Mouse (Mus musculus) limb, embryonic 10.5 days (tissue): ENCODE results near the gene Osgin1. TPM values are rescaled to one million over a fixed set of nuclear protein-coding genes. Genes with fewer than 3 reads are reported as not detected.

ENCODE experiments used
- DNase-seq: peaks from one replicate; pipeline ENCODE4 v3.0.0-alpha.2; 2017; ENCODE audit warnings: low spot score
- H3K27ac ChIP-seq: fragments of 300-500 bp; sonication (generic); 2 replicates; pipeline ENCODE4 v1.5.1; 2016; ENCODE audit warnings: mild to moderate bottlenecking
- H3K27me3 ChIP-seq: fragments of 300-500 bp; sonication (generic); 2 replicates; pipeline ENCODE4 v1.6.1; 2016; ENCODE audit warnings: low read depth, mild to moderate bottlenecking; ENCODE audit not compliant: poor library complexity, severe bottlenecking
- H3K36me3 ChIP-seq: fragments of 300-500 bp; sonication (generic); 2 replicates; pipeline ENCODE4 v1.6.1; 2016; ENCODE audit warnings: mild to moderate bottlenecking, moderate library complexity
- H3K4me1 ChIP-seq: fragments of 300-500 bp; sonication (generic); 2 replicates; pipeline ENCODE4 v1.6.1; 2016
- H3K4me3 ChIP-seq: fragments of 300-500 bp; sonication (generic); 2 replicates; pipeline ENCODE4 v1.5.1; 2016; ENCODE audit warnings: mild to moderate bottlenecking, moderate library complexity
- H3K9me3 ChIP-seq: fragments of 300-500 bp; sonication (generic); replicated peaks from 2 replicates; pipeline ENCODE4 v1.6.1; 2016; ENCODE audit warnings: mild to moderate bottlenecking
- WGBS: fragments of 180-500 bp; shearing (Covaris S2); methylation state at CpG from one replicate; pipeline ENCODE4 v1.1.7; 2016; 5-methylcytosine and 5-hydroxymethylcytosine counted together
- polyA plus RNA-seq: library from polyadenylated mRNA; unstranded; fragments of >200 nt; fragmentation: Nextera tagmentation; extraction: Ambion mirVana; gene quantifications from 2 replicates; pipeline ENCODE4 v1.2.1, GENCODE M21; 2016

The Osgin1 gene
- 0.26 and 0.34 TPM in 2 replicates for polyA plus RNA-seq

- DNase-seq: no peak
- Histone ChIP-seq H3K4me3 (no peak within 1 kb of the TSS), H3K27me3 (no peaks in the 10 kb centered on the region), H3K27ac (no peak within 1 kb of the TSS), H3K9me3 (no peaks in the 10 kb centered on the region), H3K36me3 (no peaks in the 10 kb centered on the region), H3K4me1 (peaks cover 19% of the 10 kb centered on the region)
- WGBS: 94% methylated on average over 13 of the region's 13 CpGs
Observed at GRCm38 (mm10) chr8:119433582-119434174, at the start of gene Osgin1. Gene Osgin1 (plus strand): TSS chr8:119434124.

DNA sequence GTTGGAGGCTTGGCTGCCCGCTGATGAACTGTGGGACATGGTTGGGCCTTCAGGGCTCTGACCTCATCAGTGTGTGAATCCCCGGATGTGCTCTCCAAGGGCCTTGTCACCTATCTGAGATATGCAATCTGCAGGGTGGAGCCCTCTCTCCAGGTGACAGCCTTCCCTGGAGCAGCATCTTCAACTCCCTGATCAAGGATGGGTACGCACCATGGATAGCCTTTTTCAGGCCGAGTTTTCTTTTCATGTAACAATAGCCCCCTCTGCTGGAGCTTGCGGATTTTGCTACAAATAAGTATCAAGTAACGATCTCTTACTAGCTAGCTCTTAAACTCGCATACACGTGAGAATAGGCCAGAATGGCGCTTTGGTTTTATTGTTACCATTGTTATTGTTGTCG is 49.4 kb upstream of the Osgin1 start:
- peak; percentile 62 for DNase-seq
- H3K4me1 ChIP-seq: no peaks in the 10 kb centered on the region
- no peaks in the 10 kb centered on the region for H3K36me3 ChIP-seq
- no peak overlapping the region for H3K4me3 ChIP-seq
- no peak overlapping the region for H3K27ac ChIP-seq
- WGBS: 25% methylated on average over 10 of the region's 10 CpGs
- H3K9me3 ChIP-seq: no peaks in the 10 kb centered on the region
- peaks cover 57% of the 10 kb centered on the region for H3K27me3 ChIP-seq

DNA sequence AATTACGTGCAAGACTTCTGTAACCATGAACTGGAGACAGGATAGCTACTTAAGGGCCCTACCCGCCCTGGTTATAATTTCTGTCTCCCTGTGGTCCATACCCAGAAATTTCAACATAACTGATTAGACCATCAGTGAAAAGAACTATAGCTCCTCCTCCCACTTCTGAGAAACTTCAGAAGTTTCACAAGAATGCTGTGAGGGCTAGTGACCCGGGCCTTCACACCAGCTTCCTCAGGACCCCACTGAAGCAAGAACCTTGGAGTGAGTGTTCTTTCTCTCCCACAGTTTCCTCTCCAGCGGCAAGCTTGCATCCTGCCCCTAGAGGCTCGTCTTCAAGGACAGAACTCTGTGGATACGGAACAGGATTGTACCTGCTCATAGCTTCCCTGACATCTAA is 48.1 kb upstream of the Osgin1 start:
- H3K9me3 ChIP-seq: no peaks in the 10 kb centered on the region
- 81% methylated on average over 6 of the region's 6 CpGs for WGBS
- peaks cover 65% of the 10 kb centered on the region for H3K27me3 ChIP-seq

GRCm38 (mm10) chr8:119386988-119387387 is 46.9 kb upstream of the Osgin1 start:
- Histone ChIP-seq H3K36me3 (no peaks in the 10 kb centered on the region), H3K4me1 (no peaks in the 10 kb centered on the region), H3K27ac (no peak overlapping the region), H3K27me3 (peaks cover 72% of the 10 kb centered on the region), H3K4me3 (no peak overlapping the region), H3K9me3 (no peaks in the 10 kb centered on the region)
- 84% methylated on average over 6 of the region's 6 CpGs for WGBS
- no peak for DNase-seq

More for the DNA sequence above, 48.1 kb upstream of the Osgin1 start:
- H3K4me3 ChIP-seq: no peak overlapping the region
- H3K27ac ChIP-seq: no peak overlapping the region
- no peaks in the 10 kb centered on the region for H3K36me3 ChIP-seq
- no peak for DNase-seq
- H3K4me1 ChIP-seq: no peaks in the 10 kb centered on the region

DNA sequence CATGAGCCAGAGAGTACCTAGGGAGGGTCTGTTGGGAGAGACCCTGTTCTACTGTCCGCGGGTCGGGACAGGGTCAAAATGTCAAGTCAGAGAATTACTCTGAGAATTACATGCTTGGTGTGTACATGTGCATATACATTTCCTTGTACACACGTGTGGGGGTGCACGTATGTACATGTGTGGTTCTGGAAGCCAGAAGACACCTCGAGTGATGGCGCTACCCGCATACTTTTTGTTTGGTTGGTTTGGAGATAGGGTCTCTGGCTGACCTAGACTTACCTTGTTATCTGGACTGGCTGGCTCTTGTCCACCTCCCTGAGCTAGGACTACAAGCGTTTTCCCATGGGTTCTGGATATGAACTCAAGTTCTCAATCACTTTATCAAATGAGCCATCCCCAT is 39.8 kb upstream of the Osgin1 start:
- DNase-seq: no peak

DNA sequence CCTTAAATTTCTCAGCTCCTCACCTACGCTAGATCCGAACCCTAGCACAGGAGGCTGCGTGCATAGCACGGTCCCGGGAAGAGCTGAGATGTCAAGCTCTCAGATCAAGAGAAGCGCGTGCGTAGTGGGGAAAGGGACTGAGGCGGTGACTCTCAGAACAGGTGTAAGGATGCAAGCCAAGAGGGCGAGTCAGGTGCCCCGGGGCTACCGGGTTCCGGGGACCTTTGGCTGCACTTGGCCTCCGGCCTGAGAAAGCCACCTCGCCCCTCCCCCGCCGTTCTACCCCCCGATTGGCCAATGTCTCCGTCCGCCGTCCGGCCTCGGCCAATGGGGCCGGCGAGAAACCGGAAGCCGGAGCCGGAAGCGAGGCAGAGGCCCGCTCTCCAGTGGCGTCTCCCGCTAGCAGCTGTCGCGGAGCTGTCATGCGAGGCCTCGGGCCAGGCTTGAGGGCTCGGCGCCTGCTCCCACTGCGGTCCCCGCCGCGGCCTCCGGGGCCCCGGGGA is 39.3 kb upstream of the Osgin1 start, which contains the start of gene Mlycd:
TSS of gene Mlycd (plus strand) at position 355 of the 503 bp plus-strand sequence.
- DNase-seq: peak; percentile 95
- Histone ChIP-seq H3K36me3 (no peaks in the 10 kb centered on the region), H3K27me3 (peaks cover 68% of the 10 kb centered on the region), H3K4me3 (peak within 1 kb of the TSS; percentile 86), H3K27ac (peak within 1 kb of the TSS; percentile 82), H3K4me1 (peaks cover 13% of the 10 kb centered on the region), H3K9me3 (no peaks in the 10 kb centered on the region)
- 3% methylated on average over 44 of the region's 44 CpGs for whole genome bisulfite sequencing

More for the DNA sequence above, 39.8 kb upstream of the Osgin1 start:
- H3K4me3 ChIP-seq: peak overlapping the region; percentile 86
- H3K36me3 ChIP-seq: no peaks in the 10 kb centered on the region
- H3K9me3 ChIP-seq: no peaks in the 10 kb centered on the region
- peak overlapping the region; percentile 82; the same call in 1 of the 2 replicates for H3K27ac ChIP-seq
- WGBS: 84% methylated on average over 9 of the region's 9 CpGs
- peaks cover 13% of the 10 kb centered on the region for H3K4me1 ChIP-seq
- peaks cover 64% of the 10 kb centered on the region for H3K27me3 ChIP-seq

- Histone ChIP-seq H3K4me3 (peak overlapping the region; percentile 86), H3K27ac (peak overlapping the region; percentile 82), H3K9me3 (no peaks in the 10 kb centered on the region), H3K4me1 (peaks cover 13% of the 10 kb centered on the region), H3K36me3 (no peaks in the 10 kb centered on the region), H3K27me3 (peaks cover 67% of the 10 kb centered on the region)
- no peak for DNase-seq
- WGBS: 7% methylated on average over 70 of the region's 83 CpGs
Observed at GRCm38 (mm10) chr8:119395072-119395950, 38.6 kb upstream of the Osgin1 start.

DNA sequence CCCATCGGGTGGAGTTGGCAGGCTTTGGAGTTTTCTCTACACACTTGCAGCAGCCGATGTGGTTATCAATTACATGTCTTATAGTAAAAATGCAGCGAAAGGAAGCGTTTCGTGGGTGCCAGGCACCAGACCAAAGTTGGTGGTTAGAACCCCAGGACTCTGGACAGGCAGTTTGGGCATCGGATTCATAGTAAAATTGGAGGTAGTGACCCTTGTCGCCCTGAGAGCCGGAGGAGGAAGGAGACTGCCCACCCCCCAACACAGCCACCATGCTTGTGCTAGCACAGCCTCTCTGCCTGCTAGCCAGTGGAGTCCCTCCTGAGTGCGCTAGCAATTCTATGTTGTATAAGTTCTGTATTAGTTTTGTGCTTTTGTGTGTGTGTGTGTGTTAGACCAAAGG is 35.4 kb upstream of the Osgin1 start:
- whole genome bisulfite sequencing: 88% methylated on average over 9 of the region's 9 CpGs
- Histone ChIP-seq H3K27ac (no peak overlapping the region), H3K4me1 (peaks cover 17% of the 10 kb centered on the region), H3K36me3 (no peaks in the 10 kb centered on the region), H3K27me3 (peaks cover 47% of the 10 kb centered on the region), H3K9me3 (no peaks in the 10 kb centered on the region), H3K4me3 (no peak overlapping the region)
- DNase-seq: no peak

- 79% methylated on average over 6 of the region's 6 CpGs for WGBS
- Histone ChIP-seq H3K4me1 (peaks cover 19% of the 10 kb centered on the region), H3K4me3 (no peak overlapping the region), H3K27me3 (peaks cover 40% of the 10 kb centered on the region), H3K27ac (no peak overlapping the region), H3K36me3 (no peaks in the 10 kb centered on the region), H3K9me3 (no peaks in the 10 kb centered on the region)
- no peak for DNase-seq
Observed at GRCm38 (mm10) chr8:119399255-119399654, 34.7 kb upstream of the Osgin1 start.

DNA sequence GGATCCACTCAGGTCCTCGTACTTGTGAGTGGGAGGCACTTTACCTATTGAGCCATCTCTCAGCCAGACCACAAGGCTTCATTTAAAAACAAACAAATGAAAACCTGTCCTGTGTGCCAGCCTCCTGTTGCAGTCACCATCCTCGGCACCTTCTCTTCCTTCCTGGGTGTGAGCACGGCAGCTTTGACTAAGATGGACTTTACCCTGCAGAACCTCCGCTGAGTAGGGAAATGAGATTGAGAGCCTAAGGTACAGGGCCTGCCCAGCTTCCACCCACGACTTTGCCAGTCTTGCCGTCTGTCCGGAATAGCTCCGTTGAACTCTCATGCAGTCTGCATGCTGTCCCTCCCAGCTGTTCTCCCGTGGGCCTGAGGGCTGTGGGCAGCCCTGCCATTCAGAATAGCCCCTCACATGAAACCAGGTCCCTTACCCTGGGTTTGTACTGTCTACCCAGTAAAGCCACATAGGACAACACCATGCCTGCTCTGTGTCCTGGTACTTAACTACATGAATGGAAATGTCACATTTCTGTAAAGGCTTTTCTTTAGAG is 33.7 kb upstream of the Osgin1 start:
- Histone ChIP-seq H3K27ac (no peak overlapping the region), H3K4me3 (no peak overlapping the region), H3K27me3 (peaks cover 40% of the 10 kb centered on the region), H3K36me3 (peaks cover 6% of the 10 kb centered on the region; the same call in 1 of the 2 replicates), H3K9me3 (no peaks in the 10 kb centered on the region), H3K4me1 (peaks cover 14% of the 10 kb centered on the region)
- WGBS: 83% methylated on average over 9 of the region's 9 CpGs
- no peak for DNase-seq

DNA sequence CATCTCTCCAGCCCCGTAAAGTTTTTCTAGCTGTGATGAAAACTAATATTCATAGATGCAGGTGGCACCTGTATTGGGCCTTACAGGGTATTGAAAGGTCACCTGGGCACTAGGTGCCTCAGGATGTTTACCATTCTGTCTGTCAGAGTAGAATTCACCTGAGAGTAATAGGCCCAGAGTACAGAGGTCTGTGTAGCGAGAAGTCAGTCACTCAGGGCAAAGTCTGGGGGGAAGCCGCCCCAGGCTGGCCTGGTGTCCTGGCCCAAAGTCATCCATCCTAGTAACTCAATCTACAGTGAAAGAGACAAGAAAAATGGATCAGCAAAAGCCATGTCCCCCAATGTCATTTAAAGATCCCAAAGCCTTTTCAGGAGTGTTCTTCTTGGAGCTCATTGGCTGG is 33.0 kb upstream of the Osgin1 start:
- 81% methylated on average over 3 of the region's 3 CpGs for WGBS
- no peak for DNase-seq

GRCm38 (mm10) chr8:119403912-119404311 is 30.0 kb upstream of the Osgin1 start:
- Histone ChIP-seq H3K4me3 (no peak overlapping the region), H3K9me3 (no peaks in the 10 kb centered on the region), H3K4me1 (peaks cover 7% of the 10 kb centered on the region; the same call in 1 of the 2 replicates), H3K36me3 (peaks cover 11% of the 10 kb centered on the region; the same call in 1 of the 2 replicates), H3K27ac (no peak overlapping the region), H3K27me3 (peaks cover 12% of the 10 kb centered on the region; the same call in 1 of the 2 replicates)
- DNase-seq: no peak
- 72% methylated on average over 10 of the region's 10 CpGs for WGBS

More for the DNA sequence above, 33.0 kb upstream of the Osgin1 start:
- Histone ChIP-seq H3K4me1 (peaks cover 7% of the 10 kb centered on the region; the same call in 1 of the 2 replicates), H3K27me3 (peaks cover 33% of the 10 kb centered on the region), H3K4me3 (no peak overlapping the region), H3K9me3 (no peaks in the 10 kb centered on the region), H3K36me3 (peaks cover 6% of the 10 kb centered on the region; the same call in 1 of the 2 replicates), H3K27ac (no peak overlapping the region)
